Mouse (Mus musculus) heart, postnatal 0 days (tissue): ENCODE measurements around the gene Ptpn5. TPM values are rescaled to one million over a fixed set of nuclear protein-coding genes. Genes with fewer than 3 reads are reported as not detected.

ENCODE experiments used
- ATAC-seq: fragments of 200-750 bp; cut with Nextera tagmentation; 2 replicates; pipeline ENCODE4 v1.8.0; 2017; ENCODE audit warnings: low read depth, moderate number of reproducible peaks, moderate library complexity; ENCODE audit not compliant: insufficient read depth
- DNase-seq: peaks from one replicate; pipeline ENCODE4 v3.0.0-alpha.2; 2016; ENCODE audit warnings: low spot score
- H3K27ac ChIP-seq: fragments of 300-500 bp; sonication (generic); 2 replicates; pipeline ENCODE4 v1.5.1; 2014; ENCODE audit warnings: low read depth, mild to moderate bottlenecking
- H3K27me3 ChIP-seq: fragments of 300-500 bp; sonication (generic); 2 replicates; pipeline ENCODE4 v1.6.1; 2014; ENCODE audit warnings: low read length, mixed read lengths; ENCODE audit not compliant: control insufficient read depth, insufficient read depth
- H3K36me3 ChIP-seq: fragments of 300-500 bp; sonication (generic); replicated peaks from 2 replicates; pipeline ENCODE4 v1.6.1; 2014; ENCODE audit warnings: low read length, mixed read lengths; ENCODE audit not compliant: control insufficient read depth, insufficient read depth
- H3K4me1 ChIP-seq: fragments of 300-500 bp; sonication (generic); 2 replicates; pipeline ENCODE4 v1.6.1; 2014; ENCODE audit warnings: antibody characterized with exemption; ENCODE audit not compliant: control insufficient read depth, insufficient read depth
- H3K4me2 ChIP-seq: fragments of 300-500 bp; sonication (generic); 2 replicates; pipeline ENCODE4 v1.6.1; 2014; ENCODE audit warnings: low read depth, mild to moderate bottlenecking, low read length, moderate library complexity
- H3K4me3 ChIP-seq: fragments of 300-500 bp; sonication (generic); 2 replicates; pipeline ENCODE4 v1.5.1; 2014; ENCODE audit warnings: low read depth, low read length
- H3K9ac ChIP-seq: fragments of 300-500 bp; sonication (generic); replicated peaks from 2 replicates; pipeline ENCODE4 v1.6.1; 2014; ENCODE audit warnings: low read depth, low read length, mixed read lengths
- H3K9me3 ChIP-seq: fragments of 300-500 bp; sonication (generic); replicated peaks from 2 replicates; pipeline ENCODE4 v1.6.1; 2016; ENCODE audit warnings: low read length; ENCODE audit not compliant: control insufficient read depth
- CTCF ChIP-seq: IDR thresholded peaks from 2 replicates; pipeline ENCODE4 v1.5.1; 2016; ENCODE audit warnings: antibody characterized with exemption, control low read depth, low read depth
- EP300 ChIP-seq: IDR thresholded peaks from 2 replicates; pipeline ENCODE4 v1.6.1; 2016; ENCODE audit warnings: antibody characterized with exemption, low read depth
- WGBS: fragments of 180-500 bp; shearing (Covaris S2); extraction: QIAGEN DNeasy Blood & Tissue Kit; methylation state at CpG from one replicate; pipeline ENCODE4 v1.1.7; 2014; 5-methylcytosine and 5-hydroxymethylcytosine counted together
- polyA plus RNA-seq: library from polyadenylated mRNA; unstranded; fragments of >200 nt; fragmentation: Nextera tagmentation; extraction: Ambion mirVana; gene quantifications from 2 replicates; pipeline ENCODE4 v1.2.1, GENCODE M21; 2015
- total RNA-seq: library from RNA; depleted of rRNA; stranded (reverse); fragments of >200 nt; gene quantifications from 2 replicates; pipeline ENCODE4 v1.2.3, GENCODE M21; 2014; ENCODE audit warnings: low replicate concordance

The Ptpn5 gene
- total and polyA plus RNA-seq, 2 experiments from 2014 or later: not detected

DNA sequence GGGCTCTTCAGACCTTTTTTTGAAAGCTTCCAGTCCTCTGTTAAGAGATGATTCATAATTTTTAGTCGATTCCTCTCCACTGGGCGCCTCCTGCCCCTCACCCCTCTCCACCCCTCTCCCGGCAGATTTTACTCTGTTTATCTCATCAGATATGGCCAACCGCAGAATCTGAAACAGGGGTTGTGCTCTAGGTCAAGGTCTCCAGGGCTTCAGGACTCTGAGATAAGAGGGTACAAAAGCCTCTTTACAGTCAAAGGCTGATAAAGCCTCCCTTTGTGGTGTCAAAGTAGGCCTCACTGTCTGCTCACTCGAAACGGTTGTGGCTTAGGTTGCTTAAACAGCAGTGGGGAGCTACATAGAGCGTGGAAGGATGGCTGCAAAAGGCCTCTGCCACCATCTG, 74.1 kb downstream of the Ptpn5 start:
- no peak overlapping the region for H3K4me3 ChIP-seq
- H3K27ac ChIP-seq: no peak overlapping the region
- 36% methylated on average over 7 of the region's 7 CpGs for WGBS
- no peak overlapping the region for H3K9ac ChIP-seq
- no peaks in the 10 kb centered on the region for H3K36me3 ChIP-seq
- peaks cover 20% of the 10 kb centered on the region; the same call in 1 of the 2 replicates for H3K4me1 ChIP-seq
- no peak for DNase-seq
- TF ChIP-seq EP300 (no peak), CTCF (no peak)
- ATAC-seq: no peak
- no peak overlapping the region for H3K4me2 ChIP-seq
- no peaks in the 10 kb centered on the region for H3K9me3 ChIP-seq
- no peaks in the 10 kb centered on the region for H3K27me3 ChIP-seq

DNA sequence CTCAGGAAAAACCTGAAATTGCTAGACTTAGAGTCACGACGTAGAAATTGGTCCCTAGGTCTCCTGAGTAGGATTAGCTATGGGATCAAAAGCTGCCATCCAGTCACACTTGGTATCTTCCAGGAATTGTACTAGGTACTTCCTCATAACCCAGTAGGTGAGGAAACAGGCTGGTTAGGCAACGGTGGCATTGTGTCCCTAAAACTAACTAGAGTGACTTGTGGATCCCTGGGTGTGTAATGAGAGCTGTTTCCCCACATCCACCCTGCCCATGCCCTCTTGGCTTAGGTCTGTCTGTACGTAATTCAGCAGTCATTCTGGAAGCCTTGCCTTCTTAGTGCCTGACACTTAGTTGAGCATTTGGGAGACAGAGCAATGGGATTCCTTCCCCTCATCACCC, 77.2 kb downstream of the Ptpn5 start:
- Histone ChIP-seq H3K4me1 (peaks cover 37% of the 10 kb centered on the region), H3K36me3 (0 out of 2 replicates have a peak, but pooled peaks cover 3% of the 10 kb centered on the region), H3K27ac (no peak overlapping the region), H3K27me3 (no peaks in the 10 kb centered on the region), H3K4me2 (no peak overlapping the region), H3K9ac (no peak overlapping the region), H3K4me3 (no peak overlapping the region), H3K9me3 (no peaks in the 10 kb centered on the region)
- WGBS: 75% methylated on average over 4 of the region's 4 CpGs
- TF ChIP-seq EP300 (no peak), CTCF (no peak)
- ATAC-seq (no peak), DNase-seq (no peak)

DNA sequence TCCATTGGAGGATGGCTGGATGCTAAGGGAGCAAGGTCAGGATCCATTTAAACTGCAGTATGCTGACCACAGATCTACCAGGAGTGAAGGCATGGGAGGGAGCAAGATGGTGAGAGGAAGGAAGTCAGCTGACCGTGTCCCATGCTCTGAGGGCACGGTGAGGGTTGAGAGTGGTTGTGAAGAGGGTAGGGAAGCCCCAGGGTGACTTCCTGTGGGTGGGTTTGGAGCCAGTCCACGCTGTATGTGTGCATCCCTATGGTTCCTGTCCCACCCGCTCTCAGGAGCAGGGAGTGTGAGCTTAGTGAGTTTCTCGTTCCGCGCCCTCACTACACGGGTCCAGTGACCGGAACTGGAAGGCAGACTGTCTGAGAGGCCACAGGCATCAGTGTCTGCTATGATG, 77.7 kb downstream of the Ptpn5 start:
- 72% methylated on average over 9 of the region's 9 CpGs for WGBS
- no peak for TF ChIP-seq EP300
- TF ChIP-seq CTCF: no peak
- H3K9me3 ChIP-seq: no peaks in the 10 kb centered on the region
- no peak overlapping the region for H3K4me3 ChIP-seq
- DNase-seq (no peak), ATAC-seq (no peak)
- H3K27ac ChIP-seq: no peak overlapping the region
- peaks cover 41% of the 10 kb centered on the region for H3K4me1 ChIP-seq
- H3K27me3 ChIP-seq: no peaks in the 10 kb centered on the region
- H3K9ac ChIP-seq: no peak overlapping the region
- H3K36me3 ChIP-seq: 0 out of 2 replicates have a peak, but pooled peaks cover 3% of the 10 kb centered on the region
- no peak overlapping the region for H3K4me2 ChIP-seq

DNA sequence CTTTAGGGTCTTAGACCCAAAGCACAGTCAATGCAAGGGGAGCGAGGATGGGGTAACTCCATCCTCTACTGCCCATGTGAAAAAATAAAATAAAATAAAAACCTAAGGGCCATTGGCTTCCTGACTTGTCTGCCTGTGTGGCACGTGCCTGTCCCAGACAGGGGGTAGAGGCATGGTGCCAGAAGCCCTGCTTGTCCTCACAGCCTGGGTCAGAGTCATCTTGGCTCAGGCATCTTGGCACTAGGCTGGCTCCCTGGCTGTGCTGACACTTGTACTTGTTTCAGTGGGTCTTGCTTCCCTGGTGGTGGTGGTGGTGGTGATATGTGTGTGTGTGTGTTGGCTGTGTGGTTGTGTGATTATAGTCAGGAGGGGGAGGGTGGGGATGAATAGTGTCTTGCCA, 78.8 kb downstream of the Ptpn5 start:
- Histone ChIP-seq H3K9ac (no peak overlapping the region), H3K27me3 (no peaks in the 10 kb centered on the region), H3K4me2 (no peak overlapping the region), H3K36me3 (0 out of 2 replicates have a peak, but pooled peaks cover 3% of the 10 kb centered on the region), H3K27ac (no peak overlapping the region), H3K4me1 (peaks cover 38% of the 10 kb centered on the region), H3K4me3 (no peak overlapping the region), H3K9me3 (no peaks in the 10 kb centered on the region)
- ATAC-seq (peak; percentile 30), DNase-seq (no peak)
- TF ChIP-seq EP300: no peak
- TF ChIP-seq CTCF: no peak
- 48% methylated on average over 2 of the region's 2 CpGs for WGBS

DNA sequence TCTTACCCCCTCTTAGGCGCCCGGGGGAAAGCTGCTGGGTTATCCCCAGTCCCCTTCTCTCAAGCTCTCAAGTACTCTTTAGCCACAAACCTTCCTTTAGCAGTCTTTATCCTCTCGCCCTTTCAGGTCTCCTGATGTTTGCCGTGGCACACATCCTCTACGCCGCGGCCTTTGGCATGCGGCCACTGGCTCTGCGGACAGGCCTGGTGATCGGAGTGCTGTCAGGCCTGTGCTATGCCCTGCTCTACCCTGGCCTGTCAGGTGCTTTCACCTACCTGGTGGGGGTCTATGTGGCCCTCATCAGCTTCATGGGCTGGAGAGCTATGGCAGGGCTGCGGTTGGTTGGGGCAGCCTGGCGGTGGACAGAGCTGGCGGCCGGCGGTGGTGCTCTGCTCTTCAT, 80.2 kb downstream of the Ptpn5 start:
- Histone ChIP-seq H3K4me1 (peaks cover 35% of the 10 kb centered on the region), H3K9me3 (no peaks in the 10 kb centered on the region), H3K36me3 (0 out of 2 replicates have a peak, but pooled peaks cover 3% of the 10 kb centered on the region), H3K27ac (no peak overlapping the region), H3K4me2 (no peak overlapping the region), H3K4me3 (no peak overlapping the region), H3K9ac (no peak overlapping the region), H3K27me3 (no peaks in the 10 kb centered on the region)
- no peak for ATAC-seq
- DNase-seq: no peak
- no peak for TF ChIP-seq EP300
- 80% methylated on average over 15 of the region's 15 CpGs for WGBS

DNA sequence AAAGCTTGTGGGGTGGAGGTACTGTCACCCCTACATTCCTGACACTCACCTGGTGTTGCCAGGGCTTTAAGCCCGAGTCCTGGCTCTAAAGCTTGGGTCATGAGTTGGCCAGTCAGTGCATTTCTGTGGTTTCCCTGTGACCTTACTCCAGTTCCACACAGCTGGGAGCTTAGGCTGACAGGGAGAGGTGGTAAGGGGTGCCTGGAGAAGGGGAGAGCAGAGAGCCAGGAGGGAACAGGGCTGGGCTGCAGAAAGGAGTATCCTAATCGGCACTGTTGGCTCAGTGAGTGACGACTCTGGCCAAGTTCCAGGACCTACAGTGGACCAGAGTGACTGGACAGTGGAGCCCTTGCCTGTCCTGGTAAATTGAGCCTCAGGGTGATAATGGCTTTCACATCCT, 81.2 kb downstream of the Ptpn5 start:
- Histone ChIP-seq H3K9ac (0 out of 2 replicates have a peak overlapping the region, but pooled peaks have one; percentile 29), H3K4me3 (peak overlapping the region; percentile 59; the same call in 1 of the 2 replicates)
- DNase-seq: peak; percentile 96

More for the DNA sequence above, 81.2 kb downstream of the Ptpn5 start:
- H3K9me3 ChIP-seq: no peaks in the 10 kb centered on the region
- peak overlapping the region; percentile 82 for H3K27ac ChIP-seq
- H3K36me3 ChIP-seq: 0 out of 2 replicates have a peak, but pooled peaks cover 3% of the 10 kb centered on the region
- H3K4me1 ChIP-seq: peaks cover 35% of the 10 kb centered on the region
- H3K4me2 ChIP-seq: peak overlapping the region; percentile 70
- no peaks in the 10 kb centered on the region for H3K27me3 ChIP-seq
- WGBS: 1% methylated on average over 3 of the region's 3 CpGs
- no peak; the same call in 1 of the 2 replicates for TF ChIP-seq EP300
- TF ChIP-seq CTCF: no peak
- peak; percentile 30 for ATAC-seq
